Mouse (Mus musculus): ENCODE measurements at regions not wholly inside any gene's neighbourhood (a gene's known extent, or its start where the extent isn't known, plus 50 kb on each side); places are given as distances from the start of the nearest gene placed in this dataset.

GRCm38 (mm10) chr10:91537241-91537640 is 356.1 kb upstream of the Tmpo start:
- TF ChIP-seq POLR2A (IDR thresholded peaks at IDR 0.05; ENCODE audit: borderline replicate concordance, control insufficient read depth, low read depth, low read length) (no peak), CTCF (IDR thresholded peaks at IDR 0.05; ENCODE audit: control insufficient read depth, insufficient read depth, low read length) (no peak)
